Mouse (Mus musculus) forebrain, embryonic 16.5 days (tissue): ENCODE data around the gene Gna15. TPM values are rescaled to one million over a fixed set of nuclear protein-coding genes. Genes with fewer than 3 reads are reported as not detected.

Experiments
- ATAC-seq: fragments of 200-750 bp; cut with Nextera tagmentation; 2 replicates; pipeline ENCODE4 v1.8.0; 2017; ENCODE audit warnings: mild to moderate bottlenecking, moderate library complexity
- H3K27ac ChIP-seq: fragments of 300-500 bp; sonication (generic); 2 replicates; pipeline ENCODE4 v1.5.1; 2014; ENCODE audit warnings: low read length, control low read depth
- H3K27me3 ChIP-seq: fragments of 300-500 bp; sonication (generic); replicated peaks from 2 replicates; pipeline ENCODE4 v1.6.1; 2014; ENCODE audit warnings: low read length; ENCODE audit not compliant: control insufficient read depth, insufficient read depth
- H3K36me3 ChIP-seq: fragments of 300-500 bp; sonication (generic); 2 replicates; pipeline ENCODE4 v1.6.1; 2014; ENCODE audit not compliant: control insufficient read depth, insufficient read depth
- H3K4me1 ChIP-seq: fragments of 300-500 bp; sonication (generic); replicated peaks from 2 replicates; pipeline ENCODE4 v1.6.1; 2014; ENCODE audit warnings: low read length; ENCODE audit not compliant: control insufficient read depth, insufficient read depth
- H3K4me2 ChIP-seq: fragments of 300-500 bp; sonication (generic); 2 replicates; pipeline ENCODE4 v1.6.1; 2014; ENCODE audit warnings: mild to moderate bottlenecking, low read length, control low read depth
- H3K4me3 ChIP-seq: fragments of 300-500 bp; sonication (generic); replicated peaks from 2 replicates; pipeline ENCODE4 v1.5.1; 2014; ENCODE audit warnings: mild to moderate bottlenecking, low read length, control low read depth
- H3K9ac ChIP-seq: fragments of 300-500 bp; sonication (generic); replicated peaks from 2 replicates; pipeline ENCODE4 v1.6.1; 2014; ENCODE audit warnings: low read depth, low read length, control low read depth
- H3K9me3 ChIP-seq: fragments of 300-500 bp; sonication (generic); 2 replicates; pipeline ENCODE4 v1.6.1; 2016; ENCODE audit warnings: low read length; ENCODE audit not compliant: control insufficient read depth
- WGBS: fragments of 180-500 bp; shearing (Covaris S2); extraction: QIAGEN DNeasy Blood & Tissue Kit; methylation state at CpG from one replicate; pipeline ENCODE4 v1.1.7; 2014; 5-methylcytosine and 5-hydroxymethylcytosine counted together
- polyA plus RNA-seq: library from polyadenylated mRNA; unstranded; fragments of >200 nt; fragmentation: Nextera tagmentation; extraction: Ambion mirVana; gene quantifications from 2 replicates; pipeline ENCODE4 v1.2.1, GENCODE M21; 2015

Gene Gna15
- polyA plus RNA-seq, 1 experiment from 2014 or later: 0.42 TPM

DNA sequence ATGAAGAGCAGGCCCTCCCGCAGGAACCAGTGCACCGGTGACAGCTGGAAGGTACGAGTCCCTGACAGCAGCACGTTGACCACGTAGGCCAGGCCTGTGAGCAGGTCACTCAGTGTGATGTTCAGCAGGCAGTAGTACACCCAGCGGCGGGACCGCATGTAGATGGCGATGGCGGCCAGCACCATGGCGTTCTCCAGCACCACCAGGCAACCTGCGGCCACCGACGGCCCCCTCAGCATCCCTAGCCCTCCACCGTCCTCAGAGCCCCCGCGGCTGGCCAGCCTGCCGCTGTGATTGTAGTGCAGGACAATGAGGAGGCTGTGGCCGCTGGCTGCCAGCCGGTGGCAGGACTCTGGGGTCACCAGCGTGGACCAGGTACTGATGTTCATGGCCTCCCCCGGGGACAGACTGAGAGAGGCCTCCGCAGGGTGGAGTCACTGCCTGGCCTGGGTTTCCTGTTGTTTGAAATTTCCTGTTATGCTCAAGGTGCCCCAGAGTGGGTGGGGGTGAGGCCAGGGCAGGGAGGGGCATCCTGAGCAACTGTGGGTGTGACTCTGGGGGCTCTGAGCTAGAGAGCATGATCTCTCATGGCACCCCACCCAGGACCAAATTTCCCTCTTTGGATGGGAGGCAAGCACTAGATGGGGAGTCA lies 24.6 kb downstream of the Gna15 start:
- WGBS: 79% methylated on average over 23 of the region's 23 CpGs
- H3K4me2 ChIP-seq: no peak overlapping the region
- no peaks in the 10 kb centered on the region for H3K27me3 ChIP-seq
- H3K36me3 ChIP-seq: no peaks in the 10 kb centered on the region
- no peak overlapping the region for H3K9ac ChIP-seq
- peaks cover 21% of the 10 kb centered on the region for H3K4me1 ChIP-seq
- H3K27ac ChIP-seq: no peak overlapping the region
- no peak overlapping the region for H3K4me3 ChIP-seq
- H3K9me3 ChIP-seq: no peaks in the 10 kb centered on the region
- no peak for ATAC-seq

DNA sequence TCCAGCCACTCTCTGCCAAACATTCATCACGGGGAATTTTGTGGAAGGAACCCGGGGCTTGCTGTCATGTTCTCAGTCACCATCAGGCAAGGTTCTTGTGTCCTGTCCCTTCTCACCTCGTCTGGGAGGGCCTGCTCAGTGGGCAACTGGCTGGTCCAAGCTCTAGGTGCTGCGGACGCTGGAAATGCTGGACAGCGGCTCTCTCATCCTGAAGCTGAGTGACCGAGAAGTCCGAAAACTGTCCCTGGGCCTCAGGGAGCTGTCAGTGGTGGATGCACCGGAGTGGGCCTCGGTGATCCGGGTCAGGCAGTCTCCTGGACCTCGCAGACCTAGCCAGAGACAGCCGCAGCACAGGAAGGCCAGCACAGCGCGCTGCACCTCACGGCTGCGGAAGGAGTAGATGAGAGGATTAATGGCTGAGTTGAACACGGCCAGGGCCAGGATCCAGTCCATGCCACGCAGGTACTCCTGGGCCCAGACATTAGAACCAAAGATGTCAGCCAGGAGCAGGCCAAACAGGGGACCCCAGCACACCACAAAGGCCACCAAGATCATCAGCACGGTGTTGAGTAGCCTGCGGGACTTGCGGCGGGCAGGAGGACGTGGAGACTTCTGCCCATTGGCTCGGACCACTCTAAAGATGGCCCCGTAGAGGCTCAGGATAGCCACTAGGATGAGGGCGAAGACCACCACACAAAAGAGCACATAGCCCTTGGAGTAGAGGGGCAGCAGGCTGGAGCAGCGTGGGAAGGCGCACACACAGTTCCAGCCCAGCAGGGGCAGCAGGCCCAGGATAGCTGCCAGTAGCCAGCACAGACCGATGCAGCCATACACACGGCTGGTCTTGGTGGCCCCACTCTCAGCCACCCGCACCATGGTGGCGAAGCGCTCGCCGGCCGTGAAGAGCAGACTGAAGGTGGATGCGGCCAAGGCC lies 25.4 kb downstream of the Gna15 start:
- Histone ChIP-seq H3K9me3 (no peaks in the 10 kb centered on the region), H3K4me2 (no peak overlapping the region), H3K27ac (no peak overlapping the region), H3K36me3 (no peaks in the 10 kb centered on the region), H3K4me3 (no peak overlapping the region), H3K4me1 (peaks cover 23% of the 10 kb centered on the region), H3K27me3 (no peaks in the 10 kb centered on the region), H3K9ac (no peak overlapping the region)
- no peak for ATAC-seq
- WGBS: 86% methylated on average over 38 of the region's 38 CpGs

DNA sequence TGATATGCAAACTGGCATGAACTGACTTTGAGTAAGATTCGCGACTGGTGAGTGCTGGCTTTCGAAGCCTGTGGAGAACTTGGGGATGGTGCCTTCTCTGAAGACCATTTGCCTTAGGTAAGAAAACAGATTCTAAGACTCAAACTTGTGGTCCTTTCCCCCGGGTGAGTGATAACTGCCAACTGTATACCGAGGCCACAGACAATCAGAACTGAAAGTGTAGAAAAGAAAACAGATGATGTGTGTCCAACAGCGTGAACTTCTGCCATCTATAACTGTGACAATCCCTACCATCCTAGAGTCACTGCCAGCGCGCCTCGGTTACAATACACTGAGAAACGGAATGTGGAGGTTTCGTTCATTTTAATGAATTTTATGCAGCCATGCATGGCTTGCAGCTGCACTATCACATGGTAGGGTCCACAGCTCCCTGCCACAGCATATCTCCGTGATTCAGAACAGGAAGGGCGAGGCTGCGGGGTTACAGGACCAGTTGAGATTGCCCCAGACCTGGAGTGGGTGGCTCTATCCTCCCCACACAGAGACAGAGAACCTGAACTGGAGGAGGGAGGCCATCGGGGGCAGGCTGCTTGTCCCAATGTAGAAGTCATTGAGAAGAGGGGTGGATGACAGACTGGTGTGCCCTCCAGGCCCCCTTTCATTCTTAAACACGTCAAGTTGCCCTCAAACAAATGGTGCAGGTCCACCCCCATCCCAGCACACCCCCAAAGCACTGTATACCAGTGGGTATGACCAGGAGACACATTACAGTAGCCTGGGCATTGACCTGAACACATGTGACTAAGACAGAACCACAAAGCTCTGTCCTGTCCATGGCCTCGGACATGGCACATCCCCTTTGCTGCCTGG lies 26.4 kb downstream of the Gna15 start:
- Histone ChIP-seq H3K27ac (no peak overlapping the region), H3K4me3 (no peak overlapping the region), H3K4me2 (peak overlapping the region; percentile 65), H3K36me3 (0 out of 2 replicates have a peak, but pooled peaks cover 3% of the 10 kb centered on the region), H3K4me1 (peaks cover 19% of the 10 kb centered on the region), H3K9ac (no peak overlapping the region), H3K27me3 (no peaks in the 10 kb centered on the region), H3K9me3 (no peaks in the 10 kb centered on the region)
- 82% methylated on average over 17 of the region's 17 CpGs for WGBS
- ATAC-seq: no peak

DNA sequence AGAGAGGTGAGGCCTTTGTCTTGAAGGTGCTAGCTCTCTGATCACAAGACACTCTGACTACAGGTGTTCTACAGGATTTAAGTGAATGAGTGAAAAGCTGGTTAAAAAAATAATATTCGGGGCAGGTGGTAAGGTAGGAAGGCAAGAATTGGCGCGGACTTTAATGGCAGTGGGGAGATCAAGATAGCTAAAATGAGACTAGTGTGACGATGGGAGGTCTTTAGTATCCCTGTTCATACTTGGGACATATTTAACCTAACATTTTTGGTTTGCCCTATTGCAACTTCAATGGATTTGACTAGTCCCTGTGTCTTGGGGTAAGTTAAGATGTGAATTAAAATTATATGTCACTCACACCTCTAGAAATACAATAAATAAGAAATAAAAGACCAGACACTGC lies 27.1 kb downstream of the Gna15 start:
- Histone ChIP-seq H3K4me2 (peak overlapping the region; percentile 65), H3K27ac (peak overlapping the region; percentile 71), H3K36me3 (0 out of 2 replicates have a peak, but pooled peaks cover 3% of the 10 kb centered on the region), H3K9me3 (no peaks in the 10 kb centered on the region), H3K4me3 (peak overlapping the region; percentile 75), H3K4me1 (peaks cover 19% of the 10 kb centered on the region), H3K27me3 (no peaks in the 10 kb centered on the region), H3K9ac (peak overlapping the region; percentile 49)
- no peak for ATAC-seq
- 37% methylated on average over 4 of the region's 4 CpGs for WGBS

DNA sequence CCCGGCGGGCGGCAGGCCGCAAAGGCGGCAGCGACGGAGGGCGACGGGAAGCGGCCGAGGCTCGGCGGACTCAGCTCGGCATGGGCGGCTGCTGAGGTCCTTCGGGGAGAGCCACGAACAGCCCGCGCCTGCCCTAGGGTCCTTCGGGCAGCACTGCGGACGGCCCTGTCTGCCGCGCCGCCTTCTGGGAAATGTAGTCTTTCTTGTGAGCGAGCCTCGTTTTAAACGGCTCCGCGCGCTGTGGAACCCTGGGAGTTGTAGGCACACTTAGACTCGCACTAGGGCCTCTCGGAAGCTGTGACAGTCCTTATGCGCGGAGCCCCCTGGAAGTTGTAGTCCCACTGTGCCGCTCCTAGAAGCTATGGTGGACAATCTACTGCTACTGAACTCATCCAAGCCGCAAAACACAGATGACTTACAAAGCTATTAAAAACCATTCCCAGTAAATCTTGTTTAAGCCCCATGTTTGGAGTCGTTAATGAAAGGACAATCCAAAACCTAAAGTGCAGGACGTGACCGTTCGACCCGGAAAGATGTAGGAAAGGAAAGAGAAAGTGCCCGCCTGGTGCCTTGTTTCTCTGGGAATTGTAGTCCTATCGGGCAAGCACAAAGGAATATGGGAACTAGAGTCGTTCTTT lies 27.6 kb downstream of the Gna15 start, which contains the start of gene Ncln:
Gene Ncln, minus strand, starts transcription at position 129 of the 638 bp plus-strand sequence.
- Histone ChIP-seq H3K36me3 (0 out of 2 replicates have a peak, but pooled peaks cover 3% of the 10 kb centered on the region), H3K9me3 (no peaks in the 10 kb centered on the region), H3K4me3 (peak within 1 kb of the TSS; percentile 75), H3K27ac (peak within 1 kb of the TSS; percentile 71), H3K27me3 (no peaks in the 10 kb centered on the region), H3K4me2 (peak within 1 kb of the TSS; percentile 77), H3K9ac (peak within 1 kb of the TSS; percentile 75), H3K4me1 (peaks cover 19% of the 10 kb centered on the region)
- ATAC-seq: peak; percentile 98
- under 1% methylated on average over 43 of the region's 45 CpGs for WGBS

DNA sequence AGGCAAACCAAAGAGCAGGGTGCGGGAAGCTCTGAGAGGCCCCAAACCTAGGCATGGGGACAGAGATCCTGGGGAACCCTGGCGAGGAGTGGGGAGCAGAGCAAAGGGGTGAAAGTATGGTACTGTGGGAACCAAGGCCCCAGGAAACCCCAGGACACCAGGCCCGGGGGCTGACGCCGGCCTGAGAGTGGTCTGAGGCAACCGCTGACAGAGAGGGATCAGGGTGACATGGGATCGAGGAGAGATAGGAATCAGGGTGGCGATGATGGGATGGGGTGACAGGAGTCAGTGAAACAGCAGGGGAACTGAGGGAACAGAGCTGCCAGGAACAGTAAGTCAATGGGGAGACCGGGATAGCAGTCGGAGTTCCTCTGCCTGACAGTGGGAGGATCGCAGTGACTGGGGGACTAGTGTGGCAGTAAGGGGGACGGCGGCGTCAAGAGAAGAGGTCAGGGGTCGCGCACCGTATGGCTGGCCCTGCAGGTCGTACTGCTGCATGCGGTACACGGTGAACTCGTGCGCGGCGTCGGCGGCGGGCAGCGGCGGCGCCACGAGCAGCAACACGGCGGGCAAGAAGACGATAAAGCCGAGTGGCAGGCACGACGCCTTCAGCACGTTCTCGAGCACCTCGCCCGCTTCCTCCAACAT lies 28.3 kb downstream of the Gna15 start:
- peak overlapping the region; percentile 48 for H3K27ac ChIP-seq
- peaks cover 6% of the 10 kb centered on the region; the same call in 1 of the 2 replicates for H3K36me3 ChIP-seq
- 2% methylated on average over 41 of the region's 41 CpGs for WGBS

DNA sequence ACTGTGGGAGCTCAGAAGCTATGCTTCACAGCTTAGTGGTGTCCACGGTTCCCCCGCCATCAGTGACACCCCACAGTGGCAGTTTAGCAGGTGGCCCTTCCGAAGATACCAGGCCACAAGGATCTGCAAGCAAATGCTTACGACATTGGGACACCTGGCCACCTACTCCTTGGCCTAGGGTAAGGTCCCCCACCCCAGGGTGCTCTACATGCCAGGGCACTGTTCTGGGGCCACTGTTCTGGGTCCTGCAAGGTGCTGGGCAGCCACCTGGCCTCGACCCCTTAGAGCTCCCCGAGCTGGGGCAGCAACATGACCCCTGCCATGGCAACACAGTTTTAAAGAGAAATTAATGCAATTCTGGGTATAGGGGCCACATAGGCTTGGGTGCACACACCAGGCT lies 28.9 kb downstream of the Gna15 start:
- no peak for ATAC-seq

More for the DNA sequence above, 28.3 kb downstream of the Gna15 start:
- Histone ChIP-seq H3K4me1 (peaks cover 19% of the 10 kb centered on the region), H3K4me3 (peak overlapping the region; percentile 75), H3K9me3 (no peaks in the 10 kb centered on the region), H3K27me3 (no peaks in the 10 kb centered on the region), H3K9ac (peak overlapping the region; percentile 75), H3K4me2 (peak overlapping the region; percentile 77)
- peak; percentile 39 for ATAC-seq

More for the DNA sequence above, 28.9 kb downstream of the Gna15 start:
- peaks cover 19% of the 10 kb centered on the region for H3K4me1 ChIP-seq
- peak overlapping the region; percentile 77 for H3K4me2 ChIP-seq
- H3K9me3 ChIP-seq: no peaks in the 10 kb centered on the region
- WGBS: 74% methylated on average over 6 of the region's 6 CpGs
- H3K36me3 ChIP-seq: peaks cover 7% of the 10 kb centered on the region; the same call in 1 of the 2 replicates
- H3K4me3 ChIP-seq: peak overlapping the region; percentile 75
- no peaks in the 10 kb centered on the region for H3K27me3 ChIP-seq
- no peak overlapping the region for H3K27ac ChIP-seq
- peak overlapping the region; percentile 75 for H3K9ac ChIP-seq
